Comparison of ENCODE assay signal across 15 mouse cellular contexts in the genomic region with DNA sequence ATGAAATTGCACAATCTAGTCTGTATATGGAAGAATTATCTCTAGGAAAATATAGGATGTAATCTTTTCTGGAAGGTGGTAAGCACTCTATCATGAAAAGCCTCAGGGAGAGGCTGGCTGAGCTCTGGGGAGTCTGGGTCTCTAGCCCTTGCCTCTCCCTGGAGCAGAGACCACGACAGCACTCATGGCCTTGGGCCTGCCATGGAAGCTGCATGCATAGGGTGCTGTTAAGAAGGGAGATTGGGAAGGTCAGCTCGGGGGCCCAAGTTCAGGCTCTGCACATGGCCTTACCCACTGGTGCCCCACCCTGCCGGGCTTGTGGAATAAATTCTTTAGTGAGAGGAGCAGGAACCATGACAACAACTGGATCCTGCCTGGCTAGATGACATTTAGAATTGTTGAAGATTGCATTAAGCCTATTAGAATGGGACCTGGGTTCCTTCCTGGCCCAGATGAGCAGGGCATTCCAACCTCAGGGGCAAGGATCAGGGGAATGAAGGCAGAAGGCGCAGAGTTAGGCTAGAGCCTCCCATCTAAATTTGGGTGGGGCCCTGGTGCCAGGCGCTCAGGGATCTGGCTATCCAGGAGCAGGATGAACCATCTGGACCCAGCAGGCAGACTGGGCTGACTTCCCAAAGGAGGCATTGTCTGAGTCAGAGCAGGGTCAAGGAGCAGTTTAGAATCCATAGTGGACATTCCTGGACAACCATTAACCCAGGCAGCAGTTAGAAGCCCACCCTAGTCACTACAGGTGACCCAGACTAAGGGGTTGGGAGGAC. TPM values are rescaled to one million over a fixed set of nuclear protein-coding genes. Genes with fewer than 3 reads are reported as not detected.
DNase-seq lines count a peak whose midpoint lies in the region; TF ChIP-seq lines count a peak whose summit lies in the region.
"Had no signal": no experiment of that assay in that cellular context is flagged by ENCODE, and none has a peak within 500 bp of the region (broad histone marks: within the 10 kb centered on the region; RNA-seq: fewer than 3 reads in every experiment).

No protein-coding gene starts in this region.

- H3K4me3 ChIP-seq in gastrocnemius, adult 2 months = peak overlapping the region; percentile 98
- H3K4me3 ChIP-seq: hindbrain, embryonic 13.5 days; intestine, embryonic 15.5 days; limb, embryonic 12.5 days; neural tube, embryonic 12.5 days had no signal

- no peak for TF ChIP-seq CTCF in gastrocnemius, adult 2 months (IDR thresholded peaks at IDR 0.05)

- intact Hi-C loops in gastrocnemius, adult 2 months (cut with DNase I) = loop anchor here (2.0 kb wide), 2 partner anchors 59 to 107 kb away; a partner anchor contains a TSS

- DNase-seq in gastrocnemius, adult 2 months = peak; percentile 12
- DNase-seq in gastrocnemius, postnatal 10 days = no peak
- DNase-seq in 3134 (ENCODE audit: extremely low read depth, insufficient read length, low spot score) = peak; percentile 69
- DNase-seq in cerebellum, adult 11 months = peak; percentile 64
- DNase-seq in cerebellum, postnatal 14 days = peak; percentile 59 to 74
- DNase-seq in lung, postnatal 25 days (ENCODE audit: low spot score) = no peak
- no peak for DNase-seq in thymus, postnatal 4 days
- DNase-seq: forebrain, postnatal 0 days; heart, postnatal 10 days; right cerebral cortex, postnatal 14 days had no signal

- H3K27ac ChIP-seq in gastrocnemius, adult 2 months = peak overlapping the region; percentile 97
- H3K27ac ChIP-seq: hindbrain, embryonic 13.5 days; intestine, embryonic 15.5 days; limb, embryonic 12.5 days; liver, embryonic 14.5 days; neural tube, embryonic 12.5 days had no signal

RNA-seq across cellular contexts. Expression of a gene that starts 4.4 kb away (rescaled TPM):
- total RNA-seq in gastrocnemius, adult 2 months (2021) = 1 to 10 TPM; 7.9 to 8.5 TPM
- total RNA-seq in gastrocnemius, postnatal 10 days (2021) = 10 to 100 TPM; 14.2 to 21.4 TPM

RNA-seq across cellular contexts. Expression of a gene that starts 59.5 kb away (rescaled TPM):
- 10 to 100 TPM; 30.0 to 33.0 TPM for total RNA-seq in gastrocnemius, adult 2 months (2021)
- 10 to 100 TPM; 47.4 to 53.9 TPM for total RNA-seq in gastrocnemius, postnatal 10 days (2021)

Comparison
In these comparisons a context has a peak if more than half of its experiments do, and no peak if none do; other contexts are left out.
1. DNase-seq: peak in gastrocnemius, adult 2 months (single experiment), 3134 (single experiment), cerebellum, adult 11 months (single experiment) and cerebellum, postnatal 14 days (2 of 2); none in gastrocnemius, postnatal 10 days (single experiment), lung, postnatal 25 days (single experiment) and thymus, postnatal 4 days (single experiment).